Mouse (Mus musculus): ENCODE measurements around the gene Gm45837. TPM values are rescaled to one million over a fixed set of nuclear protein-coding genes. Genes with fewer than 3 reads are reported as not detected.
A peak's percentile ranks its signal among the peaks of the same experiment; 100 is the strongest.

Gene Gm45837
- polyA plus RNA-seq, 1 experiment from 2014 or later, result not detected

DNA sequence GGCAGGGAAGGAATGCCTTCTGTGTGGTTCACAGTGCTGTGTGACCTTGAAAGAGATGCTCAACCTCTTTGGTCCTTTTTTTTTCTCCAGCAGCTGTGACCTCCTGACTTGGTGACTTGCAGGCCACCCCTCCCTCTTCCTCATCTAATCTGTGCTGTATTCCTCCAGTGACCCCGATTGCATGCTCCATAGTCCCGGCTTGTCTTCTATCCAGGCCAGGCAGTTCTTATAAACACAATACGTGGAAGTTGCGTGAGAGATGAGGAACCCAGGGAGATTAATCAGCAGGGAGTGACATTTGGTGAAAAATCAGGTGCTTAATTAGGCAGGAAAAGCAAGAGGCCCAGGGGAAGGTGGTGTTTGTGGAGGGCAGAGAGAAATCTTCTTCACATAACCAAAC is 80.3 kb downstream of the Gm45837 start:
- H3K36me3 ChIP-seq, result no peaks in the 10 kb centered on the region
- 41% methylated on average over 4 of the region's 4 CpGs for WGBS (ENCODE audit: insufficient replicate concordance)
- H3K4me1 ChIP-seq, result no peaks in the 10 kb centered on the region
- ATAC-seq, result no peak
- no peaks in the 10 kb centered on the region for H3K9me3 ChIP-seq (replicated peaks)
- H3K4me2 ChIP-seq, result no peak overlapping the region
- no peak overlapping the region for H3K9ac ChIP-seq
- no peak overlapping the region for H3K27ac ChIP-seq
- peaks cover 5% of the 10 kb centered on the region; the same call in 1 of the 2 replicates for H3K27me3 ChIP-seq (replicated peaks)
- no peak overlapping the region for H3K4me3 ChIP-seq

DNA sequence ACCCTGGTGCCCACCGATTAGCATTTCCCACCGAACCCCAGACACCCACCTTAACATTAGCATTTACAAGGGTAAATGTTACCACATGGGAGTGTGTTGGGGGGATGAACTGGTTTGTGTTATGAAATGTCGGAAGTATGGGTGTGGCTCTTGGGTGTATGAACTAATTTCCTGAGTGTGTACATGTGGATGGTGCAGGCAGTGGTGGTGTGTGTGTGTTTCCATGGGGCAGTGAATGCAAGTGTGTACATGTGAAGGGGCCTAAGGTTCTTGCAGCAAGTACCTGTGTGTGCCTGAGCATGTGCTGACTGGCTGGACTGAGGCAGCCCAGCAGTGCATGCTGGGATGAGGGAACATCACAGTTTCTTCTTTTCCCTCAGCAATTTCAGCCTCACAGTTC is 87.7 kb downstream of the Gm45837 start:
- peaks cover 43% of the 10 kb centered on the region for H3K27me3 ChIP-seq (replicated peaks)
- H3K36me3 ChIP-seq, result no peaks in the 10 kb centered on the region
- H3K9ac ChIP-seq, result no peak overlapping the region
- H3K27ac ChIP-seq, result no peak overlapping the region
- H3K4me2 ChIP-seq, result no peak overlapping the region
- ATAC-seq, result no peak
- WGBS (ENCODE audit: insufficient replicate concordance), result 83% methylated on average over 3 of the region's 3 CpGs
- H3K4me3 ChIP-seq, result no peak overlapping the region
- no peaks in the 10 kb centered on the region for H3K9me3 ChIP-seq (replicated peaks)
- no peaks in the 10 kb centered on the region for H3K4me1 ChIP-seq

DNA sequence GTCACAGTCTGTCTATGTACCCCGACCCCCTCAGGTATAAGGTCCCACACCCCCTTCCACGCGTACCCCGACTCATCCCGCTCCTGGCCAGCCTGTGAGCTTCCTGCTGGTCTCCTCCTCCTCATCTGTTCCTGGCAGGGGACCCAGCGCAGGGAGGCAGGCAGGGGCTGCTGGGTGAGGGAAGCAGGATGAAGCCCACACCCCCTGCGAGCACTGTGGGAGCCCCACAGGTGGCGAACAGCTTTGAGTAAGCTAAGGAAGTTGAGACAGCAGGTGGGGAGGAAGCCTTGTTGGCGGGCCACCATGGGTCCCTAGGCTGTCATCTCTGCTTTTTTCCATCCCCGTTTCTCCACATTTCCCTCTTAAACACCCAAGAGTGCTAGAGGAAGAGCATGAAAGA is 88.6 kb downstream of the Gm45837 start:
- Histone ChIP-seq H3K4me3 (no peak overlapping the region), H3K9ac (no peak overlapping the region), H3K27ac (no peak overlapping the region), H3K4me2 (no peak overlapping the region), H3K36me3 (no peaks in the 10 kb centered on the region), H3K9me3 (replicated peaks) (no peaks in the 10 kb centered on the region), H3K4me1 (peaks cover 8% of the 10 kb centered on the region), H3K27me3 (replicated peaks) (peaks cover 49% of the 10 kb centered on the region)
- 48% methylated on average over 10 of the region's 10 CpGs for WGBS (ENCODE audit: insufficient replicate concordance)
- no peak for ATAC-seq

DNA sequence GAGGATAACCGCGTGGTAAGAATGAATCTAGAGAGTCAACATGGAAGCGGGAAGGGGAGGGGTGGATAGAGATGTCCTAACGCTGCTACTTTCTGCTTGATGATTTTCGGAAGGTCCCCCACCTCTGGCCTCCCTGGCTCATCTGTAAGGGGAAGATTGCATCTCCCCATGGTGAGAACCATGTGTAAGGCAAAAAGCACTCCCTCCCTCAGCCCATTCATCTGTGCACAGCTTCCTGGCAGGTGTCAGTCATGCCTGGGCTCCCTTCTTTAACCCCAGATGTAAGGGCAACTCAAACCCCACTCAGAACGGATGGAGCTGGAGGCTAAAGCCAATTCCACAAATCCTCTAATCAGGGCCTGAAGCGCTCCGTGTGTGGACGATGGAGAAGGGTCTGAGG is 89.0 kb downstream of the Gm45837 start:
- Histone ChIP-seq H3K27ac (no peak overlapping the region), H3K4me1 (peaks cover 13% of the 10 kb centered on the region), H3K4me2 (no peak overlapping the region), H3K4me3 (no peak overlapping the region), H3K36me3 (no peaks in the 10 kb centered on the region), H3K9me3 (replicated peaks) (no peaks in the 10 kb centered on the region), H3K9ac (no peak overlapping the region), H3K27me3 (replicated peaks) (peaks cover 49% of the 10 kb centered on the region)
- no peak for ATAC-seq
- 62% methylated on average over 9 of the region's 9 CpGs for WGBS (ENCODE audit: insufficient replicate concordance)

DNA sequence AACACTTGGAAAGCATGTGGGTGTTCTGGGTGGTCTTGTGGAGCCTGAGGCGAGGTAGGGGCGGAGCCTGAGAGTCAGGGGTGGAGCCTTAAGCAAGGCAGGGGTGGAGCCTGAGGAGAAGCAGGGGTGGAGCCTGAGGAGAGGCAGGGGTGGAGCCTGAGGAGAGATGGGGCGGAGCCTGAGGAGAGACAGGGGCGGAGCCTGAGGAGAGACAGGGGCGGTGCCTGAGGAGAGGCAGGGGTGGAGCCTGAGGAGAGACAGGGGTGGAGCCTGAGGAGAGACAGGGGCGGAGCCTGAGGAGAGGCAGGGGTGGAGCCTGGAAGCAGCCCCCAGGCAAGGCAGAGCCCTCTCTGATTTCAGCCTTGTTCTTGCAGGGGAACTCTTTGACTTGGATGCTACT is 90.5 kb downstream of the Gm45837 start:
- Histone ChIP-seq H3K27me3 (replicated peaks) (peaks cover 60% of the 10 kb centered on the region), H3K36me3 (no peaks in the 10 kb centered on the region), H3K4me2 (no peak overlapping the region), H3K9me3 (replicated peaks) (no peaks in the 10 kb centered on the region), H3K9ac (no peak overlapping the region), H3K4me3 (no peak overlapping the region), H3K27ac (no peak overlapping the region), H3K4me1 (peaks cover 14% of the 10 kb centered on the region)
- 48% methylated on average over 5 of the region's 6 CpGs for WGBS (ENCODE audit: insufficient replicate concordance)
- no peak for ATAC-seq

DNA sequence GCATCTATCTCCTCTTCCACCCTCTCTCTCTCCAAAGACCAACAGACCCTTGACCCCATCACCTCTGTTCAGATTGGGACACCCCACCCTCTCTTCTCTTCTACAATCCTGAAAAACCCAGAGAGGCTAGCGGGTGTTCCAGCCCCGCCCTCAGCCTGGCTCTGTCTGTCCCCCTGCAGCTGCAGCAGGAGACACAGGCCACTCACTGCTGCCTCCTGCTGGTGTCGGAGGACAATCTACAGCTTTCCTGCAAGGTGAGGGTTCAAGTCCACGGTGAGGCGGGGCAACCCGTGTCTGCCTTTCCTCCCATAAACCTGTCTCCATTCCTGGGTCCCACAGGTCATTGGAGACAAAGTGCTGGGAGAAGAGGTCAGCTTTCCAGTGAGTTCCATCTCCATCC is 91.0 kb downstream of the Gm45837 start:
- Histone ChIP-seq H3K36me3 (no peaks in the 10 kb centered on the region), H3K27me3 (replicated peaks) (peaks cover 56% of the 10 kb centered on the region), H3K27ac (no peak overlapping the region), H3K4me2 (no peak overlapping the region), H3K9ac (no peak overlapping the region), H3K4me1 (peaks cover 14% of the 10 kb centered on the region), H3K9me3 (replicated peaks) (no peaks in the 10 kb centered on the region), H3K4me3 (no peak overlapping the region)
- ATAC-seq, result no peak
- 64% methylated on average over 6 of the region's 6 CpGs for WGBS (ENCODE audit: insufficient replicate concordance)

DNA sequence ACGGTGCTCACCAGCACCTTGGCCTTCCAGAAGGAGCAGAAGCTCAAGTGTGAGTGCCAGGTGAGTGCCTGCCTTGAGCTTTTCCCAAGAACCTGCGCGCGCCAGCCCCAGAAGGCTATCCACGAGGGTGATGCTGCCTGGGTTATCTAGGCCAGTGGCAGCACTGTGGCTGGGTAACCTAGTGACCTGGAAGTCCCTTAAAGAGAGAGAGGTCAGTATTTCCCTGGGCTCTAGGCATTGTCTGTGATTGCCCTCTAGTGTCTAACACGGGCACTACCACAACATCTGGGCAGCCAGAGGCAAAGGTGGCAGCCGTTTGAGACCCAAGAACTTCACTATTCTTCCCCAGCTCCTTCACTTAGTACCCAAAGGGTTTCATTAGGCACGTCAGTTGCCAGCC is 92.7 kb downstream of the Gm45837 start:
- WGBS (ENCODE audit: insufficient replicate concordance), result 20% methylated on average over 8 of the region's 8 CpGs
- H3K4me3 ChIP-seq, result no peak overlapping the region
- peaks cover 14% of the 10 kb centered on the region for H3K4me1 ChIP-seq
- H3K4me2 ChIP-seq, result no peak overlapping the region
- no peak for ATAC-seq
- no peak overlapping the region for H3K9ac ChIP-seq
- peaks cover 40% of the 10 kb centered on the region for H3K27me3 ChIP-seq (replicated peaks)
- no peaks in the 10 kb centered on the region for H3K36me3 ChIP-seq
- no peaks in the 10 kb centered on the region for H3K9me3 ChIP-seq (replicated peaks)
- H3K27ac ChIP-seq, result no peak overlapping the region

DNA sequence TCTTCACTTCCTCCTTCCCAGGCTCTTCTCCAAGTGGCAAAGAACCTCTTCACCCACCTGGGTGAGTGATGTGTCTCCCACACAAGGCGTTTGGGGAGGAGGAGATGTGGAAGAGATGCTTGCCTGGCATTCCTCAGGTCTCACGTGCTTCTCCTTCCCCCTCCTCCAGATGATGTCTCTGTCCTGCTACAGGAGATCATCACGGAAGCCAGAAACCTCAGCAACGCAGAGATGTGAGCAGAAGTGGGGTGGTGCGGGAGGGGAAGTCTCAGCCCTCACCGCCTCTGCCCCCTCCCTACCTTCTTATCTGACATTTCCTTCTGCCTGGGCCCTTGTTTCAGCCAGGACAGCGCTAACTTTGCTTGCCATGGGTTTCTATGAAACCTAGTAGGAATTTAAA is 93.1 kb downstream of the Gm45837 start:
- ATAC-seq, result no peak
- H3K27ac ChIP-seq, result no peak overlapping the region
- peaks cover 40% of the 10 kb centered on the region for H3K27me3 ChIP-seq (replicated peaks)
- H3K9me3 ChIP-seq (replicated peaks), result no peaks in the 10 kb centered on the region
- H3K4me2 ChIP-seq, result peak overlapping the region; percentile 58
- WGBS (ENCODE audit: insufficient replicate concordance), result 7% methylated on average over 7 of the region's 7 CpGs
- no peak overlapping the region for H3K4me3 ChIP-seq
- H3K9ac ChIP-seq, result no peak overlapping the region
- H3K36me3 ChIP-seq, result no peaks in the 10 kb centered on the region
- peaks cover 14% of the 10 kb centered on the region for H3K4me1 ChIP-seq

DNA sequence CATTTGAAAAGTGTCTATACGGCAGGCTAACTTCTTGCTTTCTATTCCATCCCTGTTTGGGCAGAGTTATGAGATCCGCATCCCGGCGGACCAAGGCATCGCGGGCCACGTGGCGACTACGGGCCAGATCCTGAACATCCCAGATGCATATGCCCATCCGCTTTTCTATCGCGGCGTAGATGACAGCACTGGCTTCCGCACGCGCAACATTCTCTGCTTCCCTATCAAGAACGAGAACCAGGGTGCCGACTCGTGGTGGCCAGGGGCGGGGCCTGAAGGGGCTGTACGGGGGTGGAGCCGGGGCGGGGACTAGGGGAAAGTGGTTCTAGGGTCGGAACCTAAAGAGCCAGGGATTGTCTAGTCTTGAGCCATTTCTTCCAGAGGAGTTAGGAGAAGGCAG is 93.8 kb downstream of the Gm45837 start:
- peak overlapping the region; percentile 10 for H3K4me3 ChIP-seq

DNA sequence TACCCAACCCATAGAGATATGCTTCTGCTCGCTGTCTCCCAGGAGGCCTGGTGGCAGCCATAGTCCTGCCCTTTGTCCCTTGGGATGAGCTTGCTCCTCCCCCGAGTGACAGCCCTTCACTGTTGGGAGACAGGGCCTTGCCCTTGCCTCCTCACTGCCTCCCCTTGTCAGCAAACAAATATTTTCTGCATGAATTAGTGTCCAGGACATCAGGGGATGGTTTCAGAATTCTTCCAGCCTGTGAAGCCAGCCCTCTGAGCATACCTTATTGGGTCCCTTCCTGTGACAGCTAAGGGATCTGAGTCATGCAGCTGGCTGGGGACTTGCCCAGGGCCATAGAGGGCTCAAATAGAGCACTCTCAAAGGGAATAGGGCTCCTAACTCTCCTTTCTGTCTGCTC is 98.5 kb downstream of the Gm45837 start:
- ATAC-seq, result no peak
- no peaks in the 10 kb centered on the region for H3K9me3 ChIP-seq (replicated peaks)
- no peaks in the 10 kb centered on the region for H3K36me3 ChIP-seq
- H3K27ac ChIP-seq, result no peak overlapping the region
- no peak overlapping the region for H3K4me3 ChIP-seq
- H3K27me3 ChIP-seq (replicated peaks), result peaks cover 19% of the 10 kb centered on the region
- no peak overlapping the region for H3K9ac ChIP-seq
- WGBS (ENCODE audit: insufficient replicate concordance), result 47% methylated on average over 2 of the region's 2 CpGs
- H3K4me2 ChIP-seq, result no peak overlapping the region
- H3K4me1 ChIP-seq, result peaks cover 6% of the 10 kb centered on the region

More for the DNA sequence above, 93.8 kb downstream of the Gm45837 start:
- Histone ChIP-seq H3K27me3 (replicated peaks) (peaks cover 35% of the 10 kb centered on the region), H3K36me3 (no peaks in the 10 kb centered on the region), H3K27ac (no peak overlapping the region), H3K4me1 (peaks cover 14% of the 10 kb centered on the region), H3K9me3 (replicated peaks) (no peaks in the 10 kb centered on the region), H3K9ac (0 out of 2 replicates have a peak overlapping the region, but pooled peaks have one; percentile 3), H3K4me2 (peak overlapping the region; percentile 58)
- 6% methylated on average over 24 of the region's 24 CpGs for WGBS (ENCODE audit: insufficient replicate concordance)
- no peak for ATAC-seq

DNA sequence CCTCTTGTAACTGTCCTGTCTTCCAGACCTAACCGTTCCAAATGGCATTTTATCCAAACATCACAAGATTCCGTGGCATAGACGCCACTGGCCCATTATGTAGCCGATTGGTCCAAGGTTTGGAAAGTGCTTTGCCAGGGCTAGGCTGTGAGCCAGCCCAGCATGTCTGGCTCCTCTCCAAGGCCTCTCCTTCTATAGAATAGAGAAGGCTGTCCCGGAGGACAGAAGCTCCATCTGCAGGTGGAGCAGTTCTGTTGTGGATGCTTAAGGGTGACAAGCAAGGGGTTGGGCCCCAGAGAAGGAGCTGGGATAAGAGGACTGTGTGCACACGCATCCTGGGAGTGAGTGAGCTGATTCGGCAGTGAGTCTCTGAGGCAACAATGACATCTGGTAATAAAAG is 103.0 kb downstream of the Gm45837 start:
- H3K9ac ChIP-seq, result no peak overlapping the region
- H3K4me1 ChIP-seq, result no peaks in the 10 kb centered on the region
- no peak overlapping the region for H3K27ac ChIP-seq
- 70% methylated on average over 7 of the region's 7 CpGs for WGBS (ENCODE audit: insufficient replicate concordance)
- no peaks in the 10 kb centered on the region for H3K9me3 ChIP-seq (replicated peaks)
- no peak for ATAC-seq
- H3K4me2 ChIP-seq, result no peak overlapping the region
- no peaks in the 10 kb centered on the region for H3K36me3 ChIP-seq
- H3K27me3 ChIP-seq (replicated peaks), result 0 out of 2 replicates have a peak, but pooled peaks cover 3% of the 10 kb centered on the region
- no peak overlapping the region for H3K4me3 ChIP-seq

DNA sequence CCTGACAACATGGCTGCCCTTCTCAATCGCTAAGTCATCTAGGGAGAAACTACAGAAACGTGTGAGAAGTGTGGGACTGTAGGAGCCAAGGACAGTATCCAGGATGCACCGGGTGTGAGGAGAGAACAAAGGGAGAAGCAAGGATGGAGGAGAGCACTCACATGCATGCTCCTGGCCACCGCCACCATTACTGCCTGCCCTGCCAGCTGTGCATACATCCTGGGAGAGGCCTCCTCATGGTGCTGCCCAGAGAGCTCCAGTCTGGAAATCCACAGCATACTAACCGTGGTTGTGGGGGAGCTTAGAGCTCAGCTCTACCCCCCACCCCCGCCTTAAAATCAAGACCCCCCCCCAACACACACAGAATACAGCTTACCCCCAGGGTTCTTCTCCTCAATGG is 104.1 kb downstream of the Gm45837 start:
- Histone ChIP-seq H3K36me3 (no peaks in the 10 kb centered on the region), H3K4me1 (no peaks in the 10 kb centered on the region), H3K27me3 (replicated peaks) (0 out of 2 replicates have a peak, but pooled peaks cover 3% of the 10 kb centered on the region), H3K9me3 (replicated peaks) (no peaks in the 10 kb centered on the region), H3K9ac (no peak overlapping the region), H3K4me3 (no peak overlapping the region), H3K27ac (no peak overlapping the region), H3K4me2 (no peak overlapping the region)
- 0 out of 2 replicates have a peak, but pooled peaks have one; percentile 5 for ATAC-seq
- 62% methylated on average over 6 of the region's 6 CpGs for WGBS (ENCODE audit: insufficient replicate concordance)

DNA sequence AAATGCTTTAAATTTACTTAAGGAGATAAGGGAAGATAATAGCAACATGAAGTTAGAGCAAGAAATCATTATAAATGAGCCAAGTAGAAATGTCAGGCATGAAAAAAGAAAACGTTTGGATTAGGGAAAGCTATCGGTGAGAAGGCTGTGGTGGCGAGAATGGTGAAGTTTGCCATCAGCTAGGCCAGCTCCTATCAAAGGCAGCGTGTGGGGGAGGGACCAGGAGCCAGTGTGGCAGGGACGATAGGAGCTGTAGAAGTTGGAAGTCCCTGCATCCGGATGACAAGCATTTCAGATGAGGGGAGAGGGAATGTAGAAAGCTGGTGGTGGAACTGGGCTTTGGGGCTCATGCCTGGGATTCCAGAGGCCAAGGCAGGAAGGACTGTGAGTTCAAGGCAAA is 104.6 kb downstream of the Gm45837 start:
- 0 out of 2 replicates have a peak, but pooled peaks cover 3% of the 10 kb centered on the region for H3K27me3 ChIP-seq (replicated peaks)
- H3K27ac ChIP-seq, result no peak overlapping the region
- no peak for ATAC-seq
- no peaks in the 10 kb centered on the region for H3K9me3 ChIP-seq (replicated peaks)
- H3K4me1 ChIP-seq, result no peaks in the 10 kb centered on the region
- no peak overlapping the region for H3K9ac ChIP-seq
- no peak overlapping the region for H3K4me2 ChIP-seq
- no peaks in the 10 kb centered on the region for H3K36me3 ChIP-seq
- WGBS (ENCODE audit: insufficient replicate concordance), result 24% methylated on average over 6 of the region's 6 CpGs
- H3K4me3 ChIP-seq, result no peak overlapping the region
